Mouse (Mus musculus): ENCODE results near the gene Grb10.

The Grb10 gene

GRCm38 (mm10) chr11:12034781-12035180 is 3.7 kb downstream of the Grb10 start:
- in situ Hi-C loops (cut with MboI, MseI), result loop anchor here (10.0 kb wide), 1 partner anchor 260 kb away; no protein-coding TSS in a partner anchor

- in situ Hi-C loops (cut with MboI, MseI), result loop anchor here (10.0 kb wide), 1 partner anchor 260 kb away; no protein-coding TSS in a partner anchor
Observed at GRCm38 (mm10) chr11:12034371-12034770, 4.1 kb downstream of the Grb10 start.

GRCm38 (mm10) chr11:12032831-12033230 is 5.7 kb downstream of the Grb10 start:
- in situ Hi-C loops (cut with MboI, MseI), result loop anchor here (10.0 kb wide), 1 partner anchor 262 kb away; no protein-coding TSS in a partner anchor

GRCm38 (mm10) chr11:12026638-12027037 is 11.8 kb downstream of the Grb10 start:
- in situ Hi-C loops (cut with MboI, MseI), result no loop called here

- in situ Hi-C loops (cut with MboI, MseI), result no loop called here
Observed at GRCm38 (mm10) chr11:12025756-12026593, 12.5 kb downstream of the Grb10 start.

- in situ Hi-C loops (cut with MboI, MseI), result no loop called here
Observed at GRCm38 (mm10) chr11:12025392-12025755, 13.1 kb downstream of the Grb10 start.

- in situ Hi-C loops (cut with MboI, MseI), result no loop called here
Observed at GRCm38 (mm10) chr11:12023051-12023450, 15.4 kb downstream of the Grb10 start.

- in situ Hi-C loops (cut with MboI, MseI), result no loop called here
Observed at GRCm38 (mm10) chr11:12019651-12020050, 18.8 kb downstream of the Grb10 start.

- in situ Hi-C loops (cut with MboI, MseI), result no loop called here
Observed at GRCm38 (mm10) chr11:12018604-12019003, 19.9 kb downstream of the Grb10 start.

- in situ Hi-C loops (cut with MboI, MseI), result loop anchor here (5.0 kb wide), 1 partner anchor 97 kb away; no protein-coding TSS in a partner anchor
Observed at GRCm38 (mm10) chr11:12010084-12010483, 28.4 kb downstream of the Grb10 start.

GRCm38 (mm10) chr11:12000293-12000910 is 38.1 kb downstream of the Grb10 start:
- in situ Hi-C loops (cut with MboI, MseI), result loop anchor here (5.0 kb wide), 1 partner anchor 42 kb away; no protein-coding TSS in a partner anchor

GRCm38 (mm10) chr11:11998881-11999280 is 39.6 kb downstream of the Grb10 start:
- in situ Hi-C loops (cut with MboI, MseI), result no loop called here

- in situ Hi-C loops (cut with MboI, MseI), result no loop called here
Observed at GRCm38 (mm10) chr11:11997045-11997444, 41.4 kb downstream of the Grb10 start.

GRCm38 (mm10) chr11:11995371-11995770 is 43.1 kb downstream of the Grb10 start:
- in situ Hi-C loops (cut with MboI, MseI), result no loop called here

- in situ Hi-C loops (cut with MboI, MseI), result no loop called here
Observed at GRCm38 (mm10) chr11:11993807-11994206, 44.7 kb downstream of the Grb10 start.

- in situ Hi-C loops (cut with MboI, MseI), result no loop called here
Observed at GRCm38 (mm10) chr11:11993183-11993582, 45.3 kb downstream of the Grb10 start.

- in situ Hi-C loops (cut with MboI, MseI), result no loop called here
Observed at GRCm38 (mm10) chr11:11989850-11990249, 48.6 kb downstream of the Grb10 start.

- in situ Hi-C loops (cut with MboI, MseI), result no loop called here
Observed at GRCm38 (mm10) chr11:11987233-11987632, 51.2 kb downstream of the Grb10 start.

- in situ Hi-C loops (cut with MboI, MseI), result no loop called here
Observed at GRCm38 (mm10) chr11:11978611-11979197, 59.8 kb downstream of the Grb10 start.

GRCm38 (mm10) chr11:11974591-11975255 is 63.8 kb downstream of the Grb10 start:
- in situ Hi-C loops (cut with MboI, MseI), result loop anchor here (5.0 kb wide), 2 partner anchors 162 to 517 kb away; no protein-coding TSS in a partner anchor

GRCm38 (mm10) chr11:11973366-11974014 is 65.0 kb downstream of the Grb10 start:
- in situ Hi-C loops (cut with MboI, MseI), result loop anchor here (5.0 kb wide), 2 partner anchors 161 to 516 kb away; no protein-coding TSS in a partner anchor

Data from T-helper 2 cell (primary cell).